Mouse (Mus musculus) testis, adult 2 months (tissue): ENCODE measurements at regions not wholly inside any gene's neighbourhood (a gene's known extent, or its start where the extent isn't known, plus 50 kb on each side); places are given as distances from the start of the nearest gene placed in this dataset.

Experiments
- CTCF ChIP-seq: fragments of 200-500 bp; IDR thresholded peaks from 2 replicates; pipeline ENCODE4 v1.5.1; 2012; ENCODE audit warnings: low read depth, mild to moderate bottlenecking, inconsistent platforms, low read length, moderate library complexity; ENCODE audit not compliant: control insufficient read depth, insufficient read depth, insufficient replicate concordance
- POLR2A ChIP-seq: fragments of 200-500 bp; IDR thresholded peaks from 2 replicates; pipeline ENCODE4 v1.6.1; 2012; ENCODE audit warnings: low read depth, mild to moderate bottlenecking, inconsistent platforms, low read length, moderate library complexity; ENCODE audit not compliant: control insufficient read depth

DNA sequence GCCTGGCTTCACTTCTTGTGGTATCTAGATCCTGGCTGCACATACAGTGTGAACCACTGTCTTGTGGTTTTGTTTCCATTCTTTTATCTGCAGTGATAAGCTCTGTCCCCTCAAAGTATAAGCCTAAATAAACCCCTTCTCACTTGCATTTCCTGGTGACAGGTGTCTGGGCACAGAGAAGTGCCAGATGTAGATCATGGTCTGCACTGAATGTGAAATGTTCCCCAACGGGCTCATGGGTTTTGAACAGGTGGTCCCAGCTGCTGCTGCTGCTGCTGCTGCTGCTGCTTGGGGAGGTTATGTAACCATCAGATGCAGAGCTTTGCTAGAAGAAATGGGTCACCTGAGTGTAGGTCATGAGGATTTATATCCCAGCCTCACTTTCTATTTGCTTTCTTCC is 259.3 kb upstream of the Tgfbr2 start:
- TF ChIP-seq CTCF: no peak
- no peak for TF ChIP-seq POLR2A
